Mouse (Mus musculus): Measurements from ENCODE around the gene Efcab11. TPM values are rescaled to one million over a fixed set of nuclear protein-coding genes. Genes with fewer than 3 reads are reported as not detected.
"Not testable (repeated sequence)": the region's sequence is repeated elsewhere in the genome, so short reads cannot be mapped to it uniquely, and the experiment has no call there.

Efcab11 gene
- polyA plus RNA-seq, 1 experiment = 2.4 TPM

DNA sequence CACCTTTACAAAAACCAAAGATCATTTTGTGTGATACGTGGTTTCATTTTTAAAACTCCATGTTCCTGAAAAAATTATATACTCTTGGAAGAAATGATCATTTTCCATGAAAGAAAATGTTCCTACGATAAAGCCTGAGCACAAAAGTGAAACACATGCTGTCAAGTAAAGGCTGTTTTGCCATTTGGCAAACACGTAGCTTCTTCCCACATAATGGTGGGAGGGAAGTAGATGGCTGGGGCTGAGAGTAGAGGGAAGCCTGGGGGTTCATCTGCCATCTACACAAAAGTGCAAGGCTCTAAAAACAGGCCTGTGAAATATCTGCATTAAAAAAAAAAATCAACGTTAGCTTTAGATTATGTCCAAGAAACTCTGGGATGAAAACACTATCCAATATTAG, 61.6 kb downstream of the Efcab11 start:
- peaks cover 15% of the 10 kb centered on the region for H3K4me1 ChIP-seq (replicated peaks; ENCODE audit: control insufficient read depth, insufficient read depth, low read length)
- H3K36me3 ChIP-seq (ENCODE audit: control insufficient read depth, insufficient read depth, low read length) = no peaks in the 10 kb centered on the region
- DNase-seq = no peak
- no peak overlapping the region for H3K27ac ChIP-seq (ENCODE audit: control insufficient read depth, insufficient read depth, low read length)
- H3K4me3 ChIP-seq (ENCODE audit: control insufficient read depth, insufficient read depth, low read length) = no peak overlapping the region
- no peak for TF ChIP-seq CTCF (IDR thresholded peaks at IDR 0.05; ENCODE audit: borderline replicate concordance, control insufficient read depth, extremely low read depth, insufficient read depth, low read length, poor library complexity)
- TF ChIP-seq POLR2A (IDR thresholded peaks at IDR 0.05; ENCODE audit: control insufficient read depth, extremely low read depth, insufficient read depth, low read length, poor library complexity) = no peak
- WGBS = 84% methylated on average over 4 of the region's 4 CpGs
- H3K27me3 ChIP-seq (ENCODE audit: control insufficient read depth, insufficient read depth, low read length) = no peaks in the 10 kb centered on the region

DNA sequence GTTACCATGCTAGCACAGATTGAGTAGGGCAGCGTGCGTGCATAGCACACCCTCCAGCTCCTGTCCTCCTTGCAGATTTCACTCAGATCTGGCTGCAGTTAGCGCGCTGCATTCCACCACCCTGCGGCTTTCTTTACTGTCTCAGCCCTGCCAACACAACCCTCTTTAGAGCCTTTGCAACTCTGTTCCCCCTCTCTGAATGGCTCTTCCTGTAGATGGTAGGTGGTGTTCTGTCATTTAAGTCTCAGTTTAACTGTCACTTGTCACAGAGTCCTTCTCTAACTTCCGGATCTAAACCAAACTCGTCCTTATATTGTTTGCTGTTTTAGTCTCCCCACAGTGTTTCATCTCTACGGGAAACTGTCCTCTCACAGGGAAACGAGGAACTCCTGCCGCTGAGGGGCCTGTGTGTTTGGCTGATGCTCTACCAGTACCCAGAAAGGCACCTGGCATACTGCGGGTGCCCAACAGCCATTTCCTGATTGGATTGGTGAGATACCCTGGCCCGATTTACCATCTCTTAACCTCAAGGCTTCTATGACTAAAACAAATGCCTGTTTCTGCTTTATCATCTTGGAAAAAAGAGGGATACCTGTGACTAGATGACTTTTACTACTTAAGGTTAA, 62.8 kb downstream of the Efcab11 start:
- Histone ChIP-seq H3K27me3 (ENCODE audit: control insufficient read depth, insufficient read depth, low read length) (no peaks in the 10 kb centered on the region), H3K4me3 (ENCODE audit: control insufficient read depth, insufficient read depth, low read length) (peak overlapping the region; percentile 33), H3K27ac (ENCODE audit: control insufficient read depth, insufficient read depth, low read length) (peak overlapping the region; percentile 87), H3K4me1 (replicated peaks; ENCODE audit: control insufficient read depth, insufficient read depth, low read length) (peaks cover 15% of the 10 kb centered on the region), H3K36me3 (ENCODE audit: control insufficient read depth, insufficient read depth, low read length) (no peaks in the 10 kb centered on the region)
- TF ChIP-seq CTCF (IDR thresholded peaks at IDR 0.05; ENCODE audit: borderline replicate concordance, control insufficient read depth, extremely low read depth, insufficient read depth, low read length, poor library complexity) (no peak), POLR2A (IDR thresholded peaks at IDR 0.05; ENCODE audit: control insufficient read depth, extremely low read depth, insufficient read depth, low read length, poor library complexity) (no peak)
- 12% methylated on average over 12 of the region's 12 CpGs for WGBS
- peak; percentile 22 for DNase-seq

DNA sequence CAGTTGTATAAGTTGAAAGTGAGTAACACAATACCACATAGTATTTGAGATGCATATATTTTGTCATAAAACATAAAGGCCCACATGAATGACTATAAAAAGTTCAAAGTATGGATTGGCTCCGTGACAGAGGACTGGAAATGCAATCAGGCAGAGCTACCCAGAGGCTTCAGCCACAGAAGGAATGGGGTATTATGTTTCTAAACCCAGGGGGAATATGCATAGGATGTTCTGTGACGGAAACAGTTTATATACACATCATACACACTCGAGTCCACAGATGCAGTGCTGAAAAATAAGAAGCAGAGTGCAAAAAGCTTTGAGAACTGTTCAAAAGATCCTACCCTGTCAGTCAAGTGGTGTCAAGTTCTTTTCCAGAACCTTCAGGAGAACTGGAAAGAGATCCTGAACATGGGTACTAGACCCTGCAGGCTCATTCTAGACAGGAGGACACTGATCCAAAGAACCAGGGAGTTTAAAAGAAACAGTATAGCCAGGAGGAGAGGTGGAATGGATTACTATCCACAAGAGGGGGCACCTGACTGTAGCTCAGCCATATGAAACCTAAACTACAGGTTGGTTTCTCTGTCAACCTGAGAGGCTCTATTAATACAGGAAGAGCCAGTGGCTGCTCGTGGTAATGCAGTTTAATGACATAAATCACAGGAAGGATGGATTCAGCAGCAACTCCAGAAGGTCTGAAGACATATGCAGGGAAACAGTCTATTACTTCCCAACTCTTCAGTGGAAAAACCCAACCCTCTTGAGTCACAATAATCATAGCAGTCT, 64.9 kb downstream of the Efcab11 start:
- H3K36me3 ChIP-seq (ENCODE audit: control insufficient read depth, insufficient read depth, low read length) = no peaks in the 10 kb centered on the region
- peaks cover 15% of the 10 kb centered on the region for H3K4me1 ChIP-seq (replicated peaks; ENCODE audit: control insufficient read depth, insufficient read depth, low read length)
- no peaks in the 10 kb centered on the region for H3K27me3 ChIP-seq (ENCODE audit: control insufficient read depth, insufficient read depth, low read length)
- no peak overlapping the region for H3K4me3 ChIP-seq (ENCODE audit: control insufficient read depth, insufficient read depth, low read length)
- TF ChIP-seq CTCF (IDR thresholded peaks at IDR 0.05; ENCODE audit: borderline replicate concordance, control insufficient read depth, extremely low read depth, insufficient read depth, low read length, poor library complexity) (no peak), POLR2A (IDR thresholded peaks at IDR 0.05; ENCODE audit: control insufficient read depth, extremely low read depth, insufficient read depth, low read length, poor library complexity) (no peak)
- WGBS = 73% methylated on average over 4 of the region's 4 CpGs
- no peak overlapping the region for H3K27ac ChIP-seq (ENCODE audit: control insufficient read depth, insufficient read depth, low read length)
- DNase-seq = no peak

DNA sequence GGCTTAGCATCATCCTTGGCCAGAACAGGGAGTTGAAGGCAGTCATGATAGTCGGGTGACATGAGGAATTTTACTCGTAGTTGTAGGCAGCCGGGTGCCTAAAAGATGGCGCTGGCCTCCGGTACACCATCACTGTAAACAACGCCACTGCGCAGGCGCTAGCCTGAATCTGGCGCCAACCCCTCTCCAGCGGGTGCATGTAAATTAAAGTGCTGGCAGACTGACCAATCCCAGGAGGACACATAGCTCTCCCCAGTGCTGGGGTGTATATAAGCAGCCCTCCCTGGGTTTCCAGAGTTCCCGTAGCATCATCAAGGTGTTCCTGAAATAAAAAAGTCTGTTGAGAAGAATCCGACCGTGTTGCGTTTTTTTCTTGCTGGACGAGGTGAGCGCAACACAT, 66.2 kb downstream of the Efcab11 start:
- H3K27ac ChIP-seq (ENCODE audit: control insufficient read depth, insufficient read depth, low read length); H3K27me3 ChIP-seq (ENCODE audit: control insufficient read depth, insufficient read depth, low read length); H3K4me3 ChIP-seq (ENCODE audit: control insufficient read depth, insufficient read depth, low read length); DNase-seq; H3K36me3 ChIP-seq (ENCODE audit: control insufficient read depth, insufficient read depth, low read length): not testable (repeated sequence)
- WGBS = 98% methylated on average over 16 of the region's 16 CpGs
- peaks cover 15% of the 10 kb centered on the region for H3K4me1 ChIP-seq (replicated peaks; ENCODE audit: control insufficient read depth, insufficient read depth, low read length)

DNA sequence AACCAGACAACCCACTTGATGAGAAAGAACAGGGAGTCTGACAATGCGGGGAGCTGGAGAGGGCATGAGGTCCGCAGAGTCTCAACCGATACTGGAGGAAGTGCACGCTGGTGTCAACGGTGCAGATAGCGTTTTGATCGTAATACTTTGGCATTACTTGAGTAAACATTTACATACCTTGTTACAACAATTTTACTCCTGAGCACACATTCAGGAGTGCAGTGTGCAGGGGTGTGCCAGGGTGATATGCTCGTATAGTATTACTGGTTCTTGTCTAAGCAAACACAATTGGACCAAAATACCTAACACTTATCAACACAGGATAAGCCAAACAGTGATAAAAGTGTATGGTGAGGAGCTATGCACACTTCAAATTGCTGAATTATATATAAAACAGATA, 69.0 kb downstream of the Efcab11 start:
- no peak for DNase-seq
- Histone ChIP-seq H3K27me3 (ENCODE audit: control insufficient read depth, insufficient read depth, low read length) (no peaks in the 10 kb centered on the region), H3K4me1 (replicated peaks; ENCODE audit: control insufficient read depth, insufficient read depth, low read length) (peaks cover 2% of the 10 kb centered on the region), H3K27ac (ENCODE audit: control insufficient read depth, insufficient read depth, low read length) (no peak overlapping the region), H3K36me3 (ENCODE audit: control insufficient read depth, insufficient read depth, low read length) (no peaks in the 10 kb centered on the region), H3K4me3 (ENCODE audit: control insufficient read depth, insufficient read depth, low read length) (no peak overlapping the region)
- WGBS = 97% methylated on average over 8 of the region's 8 CpGs
- TF ChIP-seq CTCF (IDR thresholded peaks at IDR 0.05; ENCODE audit: borderline replicate concordance, control insufficient read depth, extremely low read depth, insufficient read depth, low read length, poor library complexity) (no peak), POLR2A (IDR thresholded peaks at IDR 0.05; ENCODE audit: control insufficient read depth, extremely low read depth, insufficient read depth, low read length, poor library complexity) (no peak)

DNA sequence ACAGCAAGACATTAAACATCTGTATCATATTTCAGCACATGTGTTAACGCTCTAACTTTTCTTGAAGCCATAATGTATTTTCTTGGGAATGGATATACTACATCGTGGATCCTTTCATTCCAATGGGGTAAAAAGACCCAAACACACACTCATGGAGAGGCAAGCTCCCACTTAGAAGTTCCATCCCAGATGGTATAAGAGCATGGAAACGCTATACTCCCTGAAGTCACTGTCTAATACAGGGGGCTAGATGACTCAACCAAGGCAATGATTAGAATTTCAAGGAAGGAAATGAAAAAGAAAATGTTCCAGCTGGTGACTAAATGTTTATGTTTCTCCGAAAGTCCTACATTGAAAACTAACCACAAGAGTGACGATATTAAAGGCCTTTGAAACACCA, 76.3 kb downstream of the Efcab11 start:
- 91% methylated on average over 5 of the region's 5 CpGs for WGBS
- Histone ChIP-seq H3K27ac (ENCODE audit: control insufficient read depth, insufficient read depth, low read length) (no peak overlapping the region), H3K4me3 (ENCODE audit: control insufficient read depth, insufficient read depth, low read length) (no peak overlapping the region), H3K36me3 (ENCODE audit: control insufficient read depth, insufficient read depth, low read length) (no peaks in the 10 kb centered on the region), H3K27me3 (ENCODE audit: control insufficient read depth, insufficient read depth, low read length) (no peaks in the 10 kb centered on the region), H3K4me1 (replicated peaks; ENCODE audit: control insufficient read depth, insufficient read depth, low read length) (no peaks in the 10 kb centered on the region)
- TF ChIP-seq CTCF (IDR thresholded peaks at IDR 0.05; ENCODE audit: borderline replicate concordance, control insufficient read depth, extremely low read depth, insufficient read depth, low read length, poor library complexity) (no peak), POLR2A (IDR thresholded peaks at IDR 0.05; ENCODE audit: control insufficient read depth, extremely low read depth, insufficient read depth, low read length, poor library complexity) (no peak)
- no peak for DNase-seq

DNA sequence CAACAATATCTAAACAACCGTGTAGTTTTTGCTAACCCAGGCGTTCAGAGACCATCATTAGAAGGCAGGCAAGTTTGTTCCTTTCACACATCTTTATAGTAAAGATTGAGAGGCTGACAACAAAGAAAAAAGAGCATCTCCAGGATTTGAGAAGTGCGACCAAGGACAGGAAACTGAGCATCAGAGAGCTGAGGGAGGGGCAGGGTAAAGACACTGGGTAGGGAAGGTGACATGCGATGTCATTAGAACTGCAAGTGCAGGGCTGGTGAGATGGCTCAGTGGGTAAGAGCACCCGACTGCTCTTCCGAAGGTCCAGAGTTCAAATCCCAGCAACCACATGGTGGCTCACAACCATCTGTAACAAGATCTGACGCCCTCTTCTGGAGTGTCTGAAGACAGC, 77.5 kb downstream of the Efcab11 start:
- WGBS = 81% methylated on average over 7 of the region's 7 CpGs
- H3K36me3 ChIP-seq (ENCODE audit: control insufficient read depth, insufficient read depth, low read length); DNase-seq; H3K27ac ChIP-seq (ENCODE audit: control insufficient read depth, insufficient read depth, low read length); H3K4me3 ChIP-seq (ENCODE audit: control insufficient read depth, insufficient read depth, low read length); H3K27me3 ChIP-seq (ENCODE audit: control insufficient read depth, insufficient read depth, low read length); H3K4me1 ChIP-seq (replicated peaks; ENCODE audit: control insufficient read depth, insufficient read depth, low read length): not testable (repeated sequence)
